Mouse (Mus musculus) embryo, embryonic 9.5 days (tissue): ENCODE measurements at regions not wholly inside any gene's neighbourhood (a gene's known extent, or its start where the extent isn't known, plus 50 kb on each side); places are given as distances from the start of the nearest gene placed in this dataset.

ENCODE experiments used
- DNase-seq: peaks from one replicate; pipeline ENCODE4 v3.0.0-alpha.2; 2017; ENCODE audit errors: extremely low spot score

- DNase-seq, result no peak
These were observed 132.1 kb downstream of the 1700020N01Rik start for GRCm38 (mm10) chr10:21724999-21725398.

GRCm38 (mm10) chr10:21740256-21740655, 141.7 kb upstream of the Sgk1 start:
- DNase-seq, result no peak

GRCm38 (mm10) chr10:21741575-21741974, 140.4 kb upstream of the Sgk1 start:
- DNase-seq, result no peak

- DNase-seq, result no peak
These were observed 139.8 kb upstream of the Sgk1 start for GRCm38 (mm10) chr10:21741976-21742745.

- no peak for DNase-seq
These were observed 138.6 kb upstream of the Sgk1 start for GRCm38 (mm10) chr10:21743396-21743795.

- DNase-seq, result no peak
These were observed 137.5 kb upstream of the Sgk1 start for GRCm38 (mm10) chr10:21744341-21744955.

GRCm38 (mm10) chr10:21745940-21746487, 136.0 kb upstream of the Sgk1 start:
- DNase-seq, result no peak

GRCm38 (mm10) chr10:21746713-21747112, 135.3 kb upstream of the Sgk1 start:
- DNase-seq, result no peak

GRCm38 (mm10) chr10:21751326-21751725, 130.7 kb upstream of the Sgk1 start:
- no peak for DNase-seq

GRCm38 (mm10) chr10:21752392-21752791, 129.6 kb upstream of the Sgk1 start:
- DNase-seq, result no peak

- no peak for DNase-seq
These were observed 127.0 kb upstream of the Sgk1 start for GRCm38 (mm10) chr10:21754763-21755548.

- DNase-seq, result no peak
These were observed 126.3 kb upstream of the Sgk1 start for GRCm38 (mm10) chr10:21755717-21756116.

- DNase-seq, result no peak
These were observed 125.2 kb upstream of the Sgk1 start for GRCm38 (mm10) chr10:21756811-21757210.

GRCm38 (mm10) chr10:21758122-21758521, 123.9 kb upstream of the Sgk1 start:
- DNase-seq, result no peak

- DNase-seq, result no peak
These were observed 119.5 kb upstream of the Sgk1 start for GRCm38 (mm10) chr10:21762516-21762915.

GRCm38 (mm10) chr10:21763017-21763964, 118.7 kb upstream of the Sgk1 start:
- DNase-seq, result no peak

GRCm38 (mm10) chr10:21764090-21764489, 117.9 kb upstream of the Sgk1 start:
- no peak for DNase-seq

- DNase-seq, result no peak
These were observed 117.1 kb upstream of the Sgk1 start for GRCm38 (mm10) chr10:21764891-21765290.

GRCm38 (mm10) chr10:21773548-21773947, 108.4 kb upstream of the Sgk1 start:
- DNase-seq, result no peak

GRCm38 (mm10) chr10:21775441-21775840, 106.5 kb upstream of the Sgk1 start:
- no peak for DNase-seq
